Mouse (Mus musculus) C2C12 (cell line): Measurements from ENCODE around the gene Commd1.

Experiments
- CEBPB ChIP-seq: IDR thresholded peaks from one replicate; pipeline ENCODE4 v1.6.1; 2011; ENCODE audit warnings: low read depth, mild to moderate bottlenecking, control low read depth, moderate library complexity
- CTCF ChIP-seq: IDR thresholded peaks from one replicate; pipeline ENCODE4 v1.5.1; 2011; ENCODE audit not compliant: control insufficient read depth, insufficient read depth, insufficient read length
- MAX ChIP-seq: IDR thresholded peaks from one replicate; pipeline ENCODE4 v1.6.1; 2011; ENCODE audit warnings: mild to moderate bottlenecking, control low read depth
- MYOD1 ChIP-seq: IDR thresholded peaks from one replicate; pipeline ENCODE4 v1.6.1; 2011; ENCODE audit warnings: low read depth; ENCODE audit not compliant: control insufficient read depth, insufficient read length
- MYOG ChIP-seq: IDR thresholded peaks from one replicate; pipeline ENCODE4 v1.6.1; 2011; ENCODE audit not compliant: control insufficient read depth, insufficient read length; ENCODE audit errors: extremely low read depth
- USF1 ChIP-seq: IDR thresholded peaks from one replicate; pipeline ENCODE4 v1.6.1; 2011; ENCODE audit warnings: low read depth, mild to moderate bottlenecking, control low read depth, moderate library complexity

- TF ChIP-seq CTCF, result no peak
- no peak for TF ChIP-seq USF1
- TF ChIP-seq MYOD1, result no peak
- no peak for TF ChIP-seq MYOG
- no peak for TF ChIP-seq MAX
- no peak for TF ChIP-seq CEBPB
These were observed 96.8 kb downstream of the Commd1 start for GRCm38 (mm10) chr11:22885350-22885749.
